Mouse (Mus musculus) heart, postnatal 25 days (tissue): ENCODE results near the gene Incenp. TPM values are rescaled to one million over a fixed set of nuclear protein-coding genes. Genes with fewer than 3 reads are reported as not detected.
"Not testable (repeated sequence)": the region's sequence is repeated elsewhere in the genome, so short reads cannot be mapped to it uniquely, and the experiment has no call there.

ENCODE experiments used
- DNase-seq: peaks from one replicate; pipeline ENCODE4 v3.0.0; 2022; ENCODE audit warnings: low spot score
- intact Hi-C: fragments of 180-260 bp; cut with DNase I; formaldehyde crosslinking; loops from one replicate; pipeline ENCODE4 v1.15.1; 2025
- total RNA-seq, 2 experiments: library from RNA; stranded (reverse); gene quantifications; 2 replicates each; pipeline ENCODE4 v1.2.3; 2021

The Incenp gene
- 1 to 10 TPM; 6.3 to 7.4 TPM for total RNA-seq

DNA sequence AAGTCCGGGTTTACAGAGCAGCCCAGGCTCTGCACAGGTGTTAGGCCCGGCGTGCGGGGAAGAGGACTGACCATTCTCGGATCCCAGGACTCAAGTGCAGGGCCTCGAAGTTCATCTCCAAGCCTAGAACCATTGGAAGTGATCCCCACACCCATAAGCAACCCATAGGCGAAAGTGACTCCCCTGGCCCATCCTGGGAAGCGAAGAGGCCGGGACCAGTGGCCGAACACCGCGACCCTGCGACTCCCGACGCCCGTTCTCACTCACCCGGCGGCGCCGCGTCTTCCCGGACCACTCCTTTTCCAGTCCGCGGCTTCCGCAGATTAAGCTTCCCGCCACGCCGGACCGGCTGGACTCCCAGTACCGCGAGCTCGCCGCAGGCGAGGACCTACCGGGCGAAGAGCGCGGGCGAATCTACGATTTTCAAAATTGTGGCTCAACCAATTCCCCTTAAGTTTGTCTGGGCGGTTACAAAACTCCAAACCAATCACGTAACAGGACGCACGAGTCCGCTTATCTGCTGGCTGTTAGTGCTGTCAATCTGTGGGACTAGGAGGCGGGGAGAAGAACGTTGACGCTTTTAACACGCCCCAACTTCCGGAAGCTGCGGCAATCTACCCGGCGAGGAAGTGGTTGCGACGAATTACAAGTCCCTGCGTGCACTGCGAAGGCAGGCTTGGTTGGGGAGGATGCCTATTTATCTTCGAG lies at the start of gene Incenp:
Gene Incenp (minus strand): TSS at position 480 of the 708 bp plus-strand sequence.
- intact Hi-C loops: no loop called here
- DNase-seq: peak; percentile 92

DNA sequence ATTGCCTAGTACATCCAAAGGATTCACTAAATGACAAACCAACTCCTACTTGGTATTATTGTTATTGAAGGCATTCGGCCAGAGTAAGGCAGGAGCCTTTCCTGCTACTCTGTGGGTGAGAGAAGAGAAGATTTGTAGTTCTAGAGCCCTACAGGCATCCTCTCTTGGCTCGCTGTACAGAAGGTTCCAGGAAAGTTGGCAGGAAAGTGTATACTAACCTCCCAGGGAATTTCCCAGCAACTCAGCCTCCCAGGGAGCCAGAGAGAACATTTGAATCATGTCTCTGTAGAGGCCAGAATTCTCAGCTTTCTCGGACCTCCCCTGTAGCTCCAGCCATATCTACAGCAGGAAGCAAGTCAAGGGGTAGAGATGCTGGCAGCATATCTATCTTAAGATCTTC lies 47.6 kb upstream of the Incenp start:
- DNase-seq: peak; percentile 52
- intact Hi-C loops: no loop called here

DNA sequence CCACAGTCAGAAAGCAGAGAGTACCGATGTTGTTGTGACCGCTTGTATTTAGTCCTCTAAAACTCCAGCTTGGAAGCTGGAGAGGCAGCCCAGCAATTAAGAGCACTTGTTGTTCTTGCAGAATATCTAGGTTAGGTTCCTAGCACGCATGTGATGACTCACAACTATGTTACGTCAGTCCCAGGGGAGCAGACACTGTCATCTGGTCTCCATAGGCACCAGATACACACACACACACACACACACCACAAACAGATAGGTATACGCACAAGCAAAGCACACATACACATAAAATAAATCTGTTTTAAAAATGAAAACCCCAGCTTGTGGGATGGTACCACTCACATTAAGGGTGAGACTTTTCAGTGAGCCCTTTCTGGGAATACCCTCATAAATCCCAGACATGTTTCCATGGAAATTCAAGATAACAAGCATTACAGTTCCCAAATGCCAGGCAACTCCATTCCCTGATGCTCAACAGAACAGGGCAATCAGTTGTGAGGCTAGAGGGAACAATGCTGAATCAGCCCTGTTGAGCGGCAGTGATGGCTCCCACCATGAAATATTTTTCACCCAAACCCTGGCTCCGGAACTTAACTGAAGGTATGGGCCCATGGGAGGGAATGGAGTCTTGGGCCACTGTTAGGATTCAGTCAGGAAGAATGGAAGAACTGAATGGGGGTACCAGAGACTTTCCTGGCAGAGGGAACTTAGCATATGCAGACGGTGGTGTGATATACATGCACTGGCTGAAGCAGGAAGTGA lies 46.6 kb upstream of the Incenp start:
- intact Hi-C loops: no loop called here
- DNase-seq: peak; percentile 29

DNA sequence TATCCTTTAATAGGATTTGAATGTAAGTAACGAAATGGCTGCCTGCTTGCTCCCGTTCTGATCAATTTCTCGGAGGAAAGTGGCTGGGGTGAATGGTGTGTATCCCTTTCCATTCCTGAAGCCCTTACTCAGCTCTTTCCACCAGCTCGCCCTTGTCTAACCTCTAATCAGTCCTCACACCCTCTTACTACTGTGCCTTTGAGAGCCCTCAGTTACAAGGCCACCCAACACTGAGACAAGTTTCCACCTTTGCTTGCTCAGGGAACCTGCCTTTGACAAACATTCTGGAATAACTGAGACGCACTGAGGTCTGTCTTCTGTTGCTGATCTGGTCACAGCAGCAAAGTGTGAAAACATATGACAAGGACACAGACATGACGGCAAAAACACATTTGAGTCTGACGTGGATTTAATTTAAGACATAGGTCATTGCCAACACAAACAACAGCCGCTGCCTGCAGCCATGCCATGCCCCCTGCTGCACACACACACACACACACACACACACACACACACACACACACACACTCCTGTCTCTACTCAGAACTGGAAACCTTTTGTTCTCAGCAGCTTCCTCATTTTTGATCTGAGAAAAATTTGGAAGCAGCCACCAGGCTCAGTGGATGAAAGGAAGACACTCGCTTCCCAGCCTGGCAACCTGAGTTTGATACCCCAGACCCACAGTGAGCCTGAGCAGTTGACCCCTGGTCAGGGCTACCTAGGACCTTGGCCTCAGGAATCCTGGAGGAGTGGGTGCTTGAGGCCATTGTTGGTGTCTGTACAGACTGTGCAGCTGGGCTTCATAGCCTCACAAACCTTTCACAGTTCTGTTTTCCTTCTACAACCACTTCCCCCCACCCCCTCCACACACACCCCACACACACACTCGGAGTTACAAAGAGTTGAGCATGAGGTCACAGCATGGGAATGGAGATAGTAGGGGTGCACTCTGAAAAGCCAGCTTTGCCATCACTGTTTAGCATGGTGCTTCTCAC lies 43.5 kb upstream of the Incenp start:
- intact Hi-C loops: no loop called here

DNA sequence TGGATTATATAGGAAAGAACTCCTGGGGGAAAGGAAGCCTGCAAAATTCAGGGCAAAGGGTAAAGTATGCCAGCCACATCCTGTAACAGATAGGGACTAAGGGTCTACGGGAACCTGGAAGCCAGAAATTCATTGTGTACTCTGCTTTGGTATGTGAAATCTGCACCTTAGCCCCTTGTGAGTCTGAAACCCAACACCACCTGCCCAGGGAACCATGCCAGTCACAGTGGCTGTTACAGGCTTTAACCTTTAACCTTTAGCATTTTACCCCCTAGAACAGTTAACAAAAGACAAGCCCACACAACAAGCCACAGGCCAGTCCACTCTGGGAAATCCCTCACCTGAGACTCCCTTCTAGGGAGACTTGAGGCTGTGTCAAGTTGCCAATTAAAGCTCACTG lies 42.5 kb upstream of the Incenp start:
- no peak for DNase-seq
- intact Hi-C loops: no loop called here

More for the DNA sequence above, 43.5 kb upstream of the Incenp start:
- DNase-seq: no peak

DNA sequence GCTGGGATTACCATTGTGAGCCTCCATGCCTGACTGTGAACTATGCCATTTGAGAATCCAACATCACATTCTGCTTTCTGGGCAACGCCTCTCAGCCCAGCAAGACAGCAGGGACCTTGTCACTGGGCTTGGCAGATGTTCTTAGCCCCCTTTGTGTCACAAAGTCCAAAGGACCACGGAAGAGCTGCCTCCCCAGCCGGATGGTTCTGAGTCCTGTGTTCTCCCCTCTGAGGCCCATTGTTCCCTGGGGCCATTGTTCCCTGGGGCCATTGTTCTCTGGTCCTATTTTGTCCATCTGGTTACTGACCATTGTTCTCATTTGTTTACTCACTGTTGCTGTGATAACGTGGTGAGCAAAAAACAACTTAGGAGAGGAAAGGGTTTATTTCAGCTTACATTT lies 41.6 kb upstream of the Incenp start:
- DNase-seq: no peak
- intact Hi-C loops: no loop called here

DNA sequence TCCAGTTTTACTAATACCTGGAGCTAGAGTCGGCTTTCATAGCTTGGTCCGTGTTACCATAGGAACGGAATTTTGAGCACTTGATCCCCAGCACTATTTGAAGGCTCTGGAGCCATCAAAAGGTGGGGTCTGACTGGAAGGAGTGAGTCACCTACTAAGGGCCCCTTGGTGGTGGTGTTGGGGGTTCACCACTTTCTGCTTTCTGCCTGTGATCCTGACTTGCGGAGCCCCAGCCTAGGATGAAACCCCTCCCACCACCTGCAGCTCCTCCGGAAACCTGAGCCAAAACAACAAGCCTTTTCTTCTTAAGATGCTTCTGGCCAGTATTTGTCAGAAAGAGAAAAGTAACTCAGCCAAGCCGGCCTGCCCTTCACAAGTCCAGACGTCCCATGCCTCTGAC lies 40.5 kb upstream of the Incenp start:
- intact Hi-C loops: no loop called here
- no peak for DNase-seq

DNA sequence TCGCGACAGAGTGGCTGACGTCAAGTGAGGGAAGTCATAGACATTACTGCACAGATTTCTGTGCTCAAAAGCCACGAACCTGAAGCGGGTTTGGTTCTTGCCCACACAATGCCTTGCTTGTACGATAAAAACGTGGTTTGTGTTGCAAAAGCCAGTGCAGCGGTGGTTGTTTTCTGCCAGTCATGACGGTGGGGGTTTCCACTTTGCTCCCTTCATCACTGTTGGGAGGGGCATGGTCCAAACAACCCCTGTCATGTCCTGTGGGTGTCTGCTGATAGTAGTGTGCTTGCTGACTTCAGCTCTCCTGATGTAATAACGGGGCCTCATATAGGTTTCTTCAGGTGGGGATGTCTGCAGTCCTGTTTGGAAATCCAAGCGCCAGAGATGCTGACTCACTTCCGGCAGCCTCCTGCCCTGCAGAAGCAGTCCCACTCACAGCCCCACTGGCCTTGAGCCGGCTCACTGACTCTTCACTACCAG lies 39.5 kb upstream of the Incenp start:
- intact Hi-C loops: no loop called here

DNA sequence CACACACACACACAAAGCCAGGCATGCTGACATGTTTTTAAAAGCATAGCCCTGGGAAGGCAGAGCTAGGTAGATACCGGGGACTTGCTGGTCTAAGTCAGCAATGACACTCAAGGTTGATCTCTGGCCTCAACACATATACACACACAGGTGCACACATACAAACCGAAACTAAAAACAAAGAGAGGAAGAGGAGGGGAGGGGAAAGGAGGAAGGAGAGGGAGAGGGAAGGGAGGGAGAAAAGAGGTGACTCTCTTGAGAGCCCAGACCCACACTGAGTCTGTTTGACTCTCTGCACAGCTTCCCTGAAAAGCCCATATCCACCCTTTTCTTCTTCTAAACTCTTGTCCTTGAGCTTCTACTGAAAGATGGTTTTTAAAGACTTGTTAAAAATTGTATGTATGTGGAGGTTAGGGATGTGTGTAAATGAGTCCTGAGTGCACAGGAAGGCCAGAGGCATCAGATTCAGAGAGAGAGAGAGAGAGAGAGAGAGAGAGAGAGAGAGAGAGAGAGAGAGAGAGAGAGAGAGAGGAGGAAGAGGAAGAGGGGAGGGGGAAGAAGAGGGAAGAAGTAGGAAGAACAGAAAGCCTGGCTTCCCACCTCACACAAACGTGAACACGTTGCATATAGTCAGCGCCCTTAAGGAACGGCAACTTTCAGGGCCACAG lies 38.9 kb upstream of the Incenp start:
- intact Hi-C loops: no loop called here
- no peak for DNase-seq

More for the DNA sequence above, 39.5 kb upstream of the Incenp start:
- DNase-seq: no peak

DNA sequence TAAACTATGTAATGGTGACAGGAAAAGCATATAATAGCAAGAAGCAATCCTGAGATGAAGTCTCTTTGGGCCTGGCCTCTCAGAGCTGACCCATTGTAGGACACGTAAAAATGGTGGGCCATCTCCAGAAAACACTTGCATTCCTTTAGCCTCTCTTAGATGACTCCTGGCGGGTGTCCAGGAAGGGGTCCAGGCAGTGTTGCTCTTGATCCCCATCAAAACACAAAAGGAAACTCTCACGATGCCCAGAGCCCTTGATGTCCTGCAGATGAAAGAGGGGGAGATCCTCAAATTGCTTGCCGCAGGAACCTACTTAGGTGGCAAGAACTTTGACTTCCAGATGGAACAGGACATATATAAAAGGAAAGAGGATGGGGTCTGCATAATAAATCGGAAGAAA lies 38.1 kb upstream of the Incenp start:
- DNase-seq: no peak
- intact Hi-C loops: no loop called here

DNA sequence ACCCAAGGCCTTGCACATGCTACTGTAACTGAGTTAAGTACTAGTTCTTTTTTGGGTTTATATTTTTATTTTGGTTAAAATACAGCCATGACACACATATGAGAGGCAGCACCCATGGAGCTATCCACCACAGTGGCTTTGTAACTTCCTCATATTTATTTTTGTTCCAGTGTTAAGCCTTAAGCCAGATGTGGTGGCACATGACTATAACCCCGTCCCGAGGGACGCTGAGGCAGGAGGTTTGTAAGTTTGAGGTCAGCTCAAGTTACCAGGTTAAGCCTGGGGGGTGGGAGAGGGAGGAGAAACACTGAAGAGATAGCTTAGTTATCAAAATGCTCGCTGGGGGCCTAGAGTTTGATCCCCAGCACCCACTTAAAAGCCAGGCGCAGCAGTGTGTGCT lies 37.2 kb upstream of the Incenp start:
- intact Hi-C loops: no loop called here
- no peak for DNase-seq

DNA sequence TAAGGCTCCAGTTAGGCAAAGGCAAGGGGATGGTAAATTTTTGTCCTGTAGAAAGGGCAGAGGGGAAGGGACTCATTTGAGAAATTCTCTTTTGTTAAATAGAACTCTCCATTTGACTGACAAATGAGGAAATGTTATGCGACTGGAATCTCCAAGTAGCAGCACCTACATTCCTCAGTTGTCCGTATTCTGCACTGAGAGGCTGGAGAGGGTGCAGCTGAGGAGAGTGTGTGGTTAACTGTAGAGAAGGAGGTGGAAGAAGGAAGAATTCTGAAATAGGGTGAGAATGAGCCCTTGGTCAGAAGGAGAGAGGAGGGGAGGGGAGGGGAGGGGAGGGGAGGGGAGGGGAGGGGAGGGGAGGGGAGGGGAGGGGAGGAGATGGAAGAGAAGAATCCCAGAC lies 34.6 kb upstream of the Incenp start:
- intact Hi-C loops: no loop called here
- DNase-seq: no peak

DNA sequence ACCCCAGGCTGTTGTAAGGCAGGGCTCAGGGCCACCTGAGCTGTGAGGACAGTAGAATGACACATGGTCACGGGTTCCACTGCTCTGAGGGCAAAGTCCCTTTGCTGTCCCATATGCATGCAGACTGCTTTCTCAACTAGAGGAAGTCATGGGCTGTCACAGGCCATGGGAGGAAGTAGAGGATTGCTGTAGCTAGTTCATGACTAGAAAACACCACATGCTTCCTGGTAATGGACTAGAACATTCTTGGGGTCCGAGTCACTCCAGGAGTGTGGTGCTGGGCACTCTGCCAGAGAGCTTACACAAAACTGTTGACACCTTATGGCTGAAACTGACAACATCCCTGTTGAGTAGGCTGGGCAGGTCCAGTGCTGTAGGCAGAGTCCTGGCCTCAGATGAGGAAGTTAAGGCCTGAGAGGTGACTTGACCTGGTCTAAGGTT lies 31.8 kb upstream of the Incenp start:
- intact Hi-C loops, DNase-seq: not testable (repeated sequence)

DNA sequence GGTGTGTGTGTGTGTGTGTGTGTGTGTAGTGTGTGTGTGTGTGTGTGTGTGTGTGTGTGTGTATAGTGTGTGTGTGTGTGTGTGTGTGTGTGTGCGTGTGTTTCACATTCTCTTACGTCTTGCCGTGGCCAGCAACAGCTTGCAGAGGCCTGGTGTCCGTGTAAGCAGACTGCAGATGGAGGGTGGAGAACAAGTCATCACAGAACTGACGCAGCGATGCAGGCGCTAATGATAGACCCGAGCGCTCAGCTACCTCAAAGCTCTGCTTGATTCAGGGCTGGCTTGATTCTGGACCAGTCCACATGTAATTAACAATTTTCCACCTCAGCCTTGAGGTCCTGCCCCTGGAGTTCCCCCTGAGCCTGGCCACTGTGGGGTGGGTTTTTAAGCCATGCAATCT lies 28.7 kb upstream of the Incenp start:
- no peak for DNase-seq
- intact Hi-C loops: no loop called here

DNA sequence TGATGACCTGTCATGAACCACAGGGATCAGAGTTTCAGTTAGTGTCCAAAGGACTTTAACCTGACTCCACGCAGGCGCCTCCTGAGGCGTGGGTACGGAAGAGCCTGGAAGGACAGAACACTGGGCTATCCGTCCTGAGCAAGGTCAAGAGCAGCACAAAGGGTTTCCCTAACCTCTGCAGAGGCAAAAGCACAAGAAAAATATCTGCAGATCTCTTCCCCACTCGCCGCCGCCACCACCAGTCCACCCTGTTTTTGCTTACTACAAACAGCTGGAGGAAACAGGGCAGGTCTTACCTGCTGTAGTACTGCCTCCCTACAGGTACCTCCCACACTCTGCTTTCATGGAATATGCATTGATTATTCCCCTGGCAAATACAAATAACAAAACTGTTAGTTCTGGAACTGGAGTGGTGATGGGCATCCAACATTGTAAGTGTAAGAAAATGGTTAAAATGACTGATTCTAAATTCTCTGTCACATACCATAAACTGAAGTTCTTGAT lies 25.5 kb upstream of the Incenp start:
- intact Hi-C loops: no loop called here
- no peak for DNase-seq

DNA sequence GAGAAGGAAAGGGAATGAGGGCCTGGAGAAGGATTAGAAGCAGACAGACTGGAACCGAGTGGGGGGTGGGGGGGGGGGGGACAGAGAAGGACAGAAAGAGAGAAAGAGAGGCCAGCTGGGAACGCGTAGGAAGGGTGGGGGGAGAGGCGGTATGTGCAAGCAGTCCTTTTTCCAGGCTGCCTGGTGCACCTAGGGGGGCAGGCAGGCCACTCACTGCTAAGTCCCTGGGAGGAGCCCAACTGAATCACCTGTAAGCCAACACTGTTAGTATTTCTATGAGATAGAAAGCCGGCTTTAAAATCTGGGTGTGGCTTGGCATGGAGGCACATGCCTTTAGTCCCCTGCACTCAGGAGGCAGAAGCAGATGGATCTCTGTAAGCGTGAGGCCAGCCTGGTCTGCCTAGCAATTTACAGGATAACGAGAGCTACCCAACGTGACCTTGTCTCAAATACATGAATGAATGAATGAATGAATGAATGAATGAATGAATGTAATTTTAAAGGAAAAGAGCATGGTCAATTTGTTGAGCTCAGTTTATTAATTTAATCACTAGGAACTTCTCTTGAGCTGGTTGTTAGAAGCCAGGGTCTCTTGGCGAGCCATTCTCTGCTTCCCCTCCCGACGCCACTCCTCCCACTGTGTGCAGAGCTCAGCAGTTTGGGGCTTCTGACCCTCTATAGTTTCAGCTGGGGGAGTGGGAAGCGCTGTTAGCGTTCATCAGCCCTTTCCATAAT lies 24.9 kb upstream of the Incenp start:
- intact Hi-C loops: no loop called here
- DNase-seq: no peak

DNA sequence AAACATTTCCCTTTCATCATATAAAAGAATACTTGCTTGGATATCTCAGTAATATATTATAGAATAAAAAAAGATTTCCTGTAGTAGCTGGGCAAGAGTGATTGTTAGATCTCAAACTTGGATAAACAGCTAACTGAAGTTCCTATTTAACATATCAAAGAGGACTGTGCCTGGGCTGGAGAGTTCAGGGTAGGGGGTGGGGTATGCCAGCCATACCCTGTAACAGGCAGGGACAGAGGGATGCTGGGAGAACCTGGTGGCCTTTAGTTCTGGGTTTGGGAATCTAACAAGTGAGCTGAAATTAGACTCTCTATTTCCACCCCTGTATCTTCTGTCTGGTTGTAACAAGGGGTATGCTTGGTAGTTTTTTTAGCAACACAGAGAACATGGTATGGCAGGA lies 23.7 kb upstream of the Incenp start:
- no peak for DNase-seq
- intact Hi-C loops: no loop called here

DNA sequence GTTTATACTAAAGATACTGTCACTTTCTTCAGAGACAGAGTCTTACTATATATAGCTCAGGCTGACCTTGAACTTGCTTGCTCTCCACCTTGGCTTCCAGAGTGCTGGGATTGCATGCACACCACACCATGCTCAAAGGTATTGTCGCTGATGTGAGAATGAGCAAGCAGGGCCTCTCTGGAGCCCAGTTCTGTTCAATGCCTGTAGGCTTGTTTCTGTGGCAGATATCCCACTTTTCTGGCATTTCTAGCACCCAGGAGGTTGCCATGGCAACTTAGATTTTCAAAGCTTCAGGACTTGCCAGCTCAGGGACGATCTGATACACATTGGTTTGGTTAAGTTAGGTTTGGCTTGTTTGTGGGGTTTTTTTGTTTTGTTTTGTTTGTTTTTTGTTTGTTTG lies 22.9 kb upstream of the Incenp start:
- intact Hi-C loops: no loop called here
- DNase-seq: no peak
